Mouse (Mus musculus) cerebellum, adult 11-12 months (tissue): ENCODE data around the gene D1Ertd622e.
"Not testable (repeated sequence)": the region's sequence is repeated elsewhere in the genome, so short reads cannot be mapped to it uniquely, and the experiment has no call there.

Experiments
- DNase-seq: peaks from one replicate; pipeline ENCODE4 v3.0.0; 2022

The D1Ertd622e gene

DNA sequence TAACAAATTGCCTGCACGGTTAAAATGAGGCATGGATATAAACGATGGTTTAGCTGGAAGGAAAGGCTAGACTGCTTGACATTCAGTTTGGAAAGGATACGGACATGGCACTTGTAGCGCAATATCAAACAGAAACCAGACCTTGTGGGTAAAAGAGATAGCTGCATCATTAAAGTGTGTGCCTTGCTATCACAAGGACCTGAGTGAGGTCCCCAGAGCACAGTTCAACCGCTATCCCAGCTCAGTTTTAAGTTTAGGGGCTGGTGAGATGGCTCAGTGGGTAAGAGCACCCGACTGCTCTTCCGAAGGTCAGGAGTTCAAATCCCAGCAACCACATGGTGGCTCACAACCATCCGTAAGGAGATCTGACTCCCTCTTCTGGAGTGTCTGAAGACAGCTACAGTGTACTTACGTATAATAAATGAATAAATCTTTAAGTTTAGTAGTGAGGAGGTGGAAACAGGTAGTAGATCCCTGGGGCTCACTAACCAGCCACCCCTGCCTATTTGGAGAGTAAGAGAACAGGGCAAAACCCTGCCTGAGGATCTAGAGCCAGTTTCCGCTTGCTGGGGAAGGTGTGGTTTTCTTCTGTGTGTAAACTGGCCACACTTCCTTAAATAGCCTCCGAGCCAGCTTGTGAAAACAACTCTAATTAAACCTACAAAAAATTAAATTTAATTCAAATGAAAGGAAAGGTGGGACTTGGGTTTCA is 29.2 kb downstream of the D1Ertd622e start:
- no peak for DNase-seq

DNA sequence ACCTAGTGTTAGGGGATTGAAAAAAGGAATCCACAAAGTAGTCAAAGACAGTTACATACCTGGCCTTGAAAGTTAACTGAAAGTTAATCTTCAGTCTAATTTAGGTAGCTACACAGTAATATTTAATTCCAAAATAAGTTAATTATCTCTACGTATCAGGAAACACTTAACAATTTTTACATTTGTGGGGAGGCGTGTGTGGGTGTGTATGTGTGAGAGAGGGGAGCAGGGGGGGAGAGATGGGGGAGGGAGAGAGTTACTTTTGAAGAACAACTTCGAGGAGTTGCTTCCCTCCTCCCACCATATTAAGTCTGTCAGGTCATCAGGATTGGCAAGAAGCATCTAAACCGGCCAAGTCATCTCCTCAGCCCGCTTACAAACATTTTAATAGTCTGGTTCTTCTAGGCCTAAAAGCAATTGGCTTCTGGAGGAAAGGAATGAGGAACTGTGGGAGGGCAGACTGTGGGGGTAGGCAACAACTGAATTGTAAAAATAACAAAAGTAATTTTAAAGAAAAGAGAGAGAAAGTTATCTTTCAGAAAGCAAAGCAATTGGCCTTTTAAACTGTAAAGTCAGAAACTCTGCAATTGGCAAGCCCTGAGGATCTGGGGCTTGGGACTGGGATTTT is 29.9 kb downstream of the D1Ertd622e start:
- DNase-seq: no peak

DNA sequence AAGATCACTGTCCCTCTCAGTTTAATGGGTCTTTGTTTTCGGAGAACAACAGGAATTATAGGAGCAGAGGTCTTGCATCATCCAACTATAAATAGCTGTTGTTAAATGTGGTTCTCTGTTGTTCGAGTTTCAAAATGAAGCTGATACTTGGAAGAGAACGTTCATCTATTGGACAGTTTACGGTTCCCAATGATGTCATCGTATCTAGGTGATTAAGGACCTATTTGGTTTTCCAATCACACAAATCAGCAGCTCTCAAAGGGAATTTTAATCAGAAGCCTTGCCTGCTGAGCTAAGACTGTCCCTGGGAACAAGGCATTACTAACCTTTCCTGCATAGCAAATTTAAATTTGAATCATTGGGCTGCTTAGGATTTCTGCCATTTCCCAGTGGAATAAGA is 31.7 kb downstream of the D1Ertd622e start:
- no peak for DNase-seq

DNA sequence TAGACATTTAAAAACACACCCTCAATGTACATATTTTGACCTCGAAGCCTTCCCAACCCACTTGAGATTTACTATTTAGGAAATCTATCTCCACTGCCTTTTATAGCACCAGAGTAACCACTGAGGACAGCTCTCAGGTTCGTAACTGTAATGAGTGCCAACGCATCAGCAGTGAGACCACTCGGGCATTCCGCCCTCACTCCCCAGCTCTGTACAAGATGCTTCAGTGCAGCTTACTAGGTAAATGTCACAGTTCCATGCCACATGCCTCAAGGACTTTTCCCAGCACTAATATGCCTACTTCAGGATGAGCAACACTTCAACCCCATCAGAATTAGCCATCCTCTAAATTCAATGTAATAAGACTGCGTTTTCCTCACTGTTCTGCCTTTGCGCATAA is 33.0 kb downstream of the D1Ertd622e start:
- DNase-seq: no peak

DNA sequence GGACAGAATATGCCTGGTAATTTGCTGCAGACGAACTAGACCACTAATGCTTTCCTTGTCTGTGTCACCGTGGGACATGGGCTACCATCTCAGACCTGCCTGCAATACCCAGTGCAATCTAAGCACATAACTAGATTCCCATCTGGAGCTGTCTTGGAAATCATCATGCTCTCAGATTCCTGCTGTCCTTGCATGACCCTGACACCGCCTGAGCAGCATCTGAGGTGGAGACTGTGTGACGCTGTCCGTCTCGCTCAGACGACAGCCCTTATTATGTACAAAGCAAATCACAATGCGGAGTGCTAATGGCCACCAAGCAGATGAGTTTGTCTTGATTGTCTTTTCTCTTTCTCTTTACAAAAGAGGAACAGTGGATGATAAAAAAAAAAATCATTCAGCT is 33.9 kb downstream of the D1Ertd622e start:
- no peak for DNase-seq

DNA sequence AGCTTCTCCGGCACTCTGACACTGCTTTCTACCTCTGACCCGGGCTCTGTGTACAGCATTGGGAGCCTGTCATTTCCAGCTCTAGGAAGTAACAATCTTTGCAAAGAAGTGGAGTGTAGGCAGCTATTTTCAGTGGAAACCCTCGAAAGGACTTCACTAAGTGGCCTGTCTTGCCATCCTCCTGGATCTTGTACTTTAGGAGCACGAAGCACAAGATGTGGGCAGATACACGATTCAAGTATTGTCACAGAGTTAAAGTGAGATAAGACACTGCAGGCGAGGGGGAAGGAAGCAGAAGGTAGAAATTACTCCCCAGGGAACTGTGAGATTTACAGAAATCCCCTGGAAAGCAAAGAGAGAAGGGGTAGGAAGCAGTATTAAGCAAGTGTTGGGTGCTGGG is 36.4 kb downstream of the D1Ertd622e start:
- no peak for DNase-seq

DNA sequence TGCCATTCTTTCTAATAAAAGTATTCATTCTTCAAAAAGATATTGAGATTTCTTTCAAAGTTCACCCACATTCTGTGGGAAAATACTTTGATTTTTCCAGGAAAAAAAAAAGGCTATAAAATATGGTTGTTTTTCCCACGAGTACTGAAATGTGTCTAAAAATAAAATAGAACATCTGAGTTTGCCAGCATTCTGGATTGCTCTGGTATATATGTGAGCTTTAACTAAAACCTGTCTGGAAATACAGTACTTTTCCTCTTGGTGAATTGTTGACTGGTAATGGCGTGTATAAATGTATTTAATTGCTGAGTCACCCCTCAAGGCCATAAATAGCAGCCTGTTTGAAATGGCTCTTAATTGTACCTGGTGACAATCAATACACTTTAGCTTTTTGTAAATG is 37.5 kb downstream of the D1Ertd622e start:
- DNase-seq: no peak

DNA sequence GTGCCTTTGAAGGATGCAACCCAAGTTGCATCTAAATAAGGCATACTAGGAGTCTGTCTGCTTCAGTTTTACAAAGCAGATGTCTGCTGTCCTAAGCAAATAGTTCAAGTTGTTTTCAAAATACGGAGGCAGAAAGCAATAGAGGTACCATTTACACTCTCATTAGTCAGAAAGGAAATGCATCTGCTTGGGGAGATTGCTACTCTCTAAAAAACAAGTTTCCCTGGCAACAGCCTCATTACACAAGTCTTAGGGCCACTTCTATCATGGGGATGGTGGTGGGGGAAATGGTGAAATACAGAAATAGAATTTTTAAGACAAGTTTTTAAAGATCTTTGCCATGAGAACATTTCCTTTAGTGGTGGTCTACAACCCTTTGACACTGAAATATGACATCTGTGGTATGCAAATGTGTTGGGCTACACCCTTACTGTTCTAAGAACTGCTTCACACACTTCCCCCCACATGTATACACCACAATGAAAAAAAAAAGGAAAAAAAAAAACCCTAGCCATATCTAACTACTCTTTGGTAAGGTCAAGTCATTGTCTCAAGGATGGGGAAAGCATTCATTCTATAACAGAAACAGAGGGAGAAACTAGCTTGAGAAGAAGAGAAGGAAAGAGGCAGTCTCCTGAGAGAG is 38.5 kb downstream of the D1Ertd622e start:
- DNase-seq: no peak

DNA sequence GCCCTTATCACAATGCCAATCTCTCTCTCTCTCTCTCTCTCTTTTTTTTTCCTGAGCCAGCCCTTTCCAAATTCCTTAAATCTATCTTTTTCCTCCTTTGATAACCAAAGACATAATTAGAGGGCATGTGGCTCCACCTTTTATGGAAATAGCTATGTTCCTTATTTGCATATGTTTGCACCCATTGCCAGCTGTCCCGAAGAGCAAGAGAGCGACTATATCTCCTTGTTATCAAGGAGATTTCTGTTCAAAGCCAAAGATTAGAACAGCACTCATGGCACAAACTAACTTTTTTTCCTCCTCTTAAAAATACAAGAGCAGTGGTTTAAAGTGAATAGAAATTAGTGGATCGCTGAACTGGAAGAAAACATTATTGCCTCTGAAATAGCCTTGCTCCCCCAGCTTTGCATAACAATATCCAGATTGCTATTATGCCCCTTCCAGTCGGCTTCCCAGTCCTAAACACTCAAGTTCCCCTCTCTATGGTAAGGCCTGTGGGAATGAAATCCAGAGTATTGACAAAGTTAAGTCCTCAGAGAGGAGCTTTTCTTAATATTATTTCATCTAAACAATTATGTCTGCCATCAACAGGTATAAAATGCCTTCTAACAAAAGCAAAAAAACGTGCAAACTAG is 39.2 kb downstream of the D1Ertd622e start:
- DNase-seq: no peak

DNA sequence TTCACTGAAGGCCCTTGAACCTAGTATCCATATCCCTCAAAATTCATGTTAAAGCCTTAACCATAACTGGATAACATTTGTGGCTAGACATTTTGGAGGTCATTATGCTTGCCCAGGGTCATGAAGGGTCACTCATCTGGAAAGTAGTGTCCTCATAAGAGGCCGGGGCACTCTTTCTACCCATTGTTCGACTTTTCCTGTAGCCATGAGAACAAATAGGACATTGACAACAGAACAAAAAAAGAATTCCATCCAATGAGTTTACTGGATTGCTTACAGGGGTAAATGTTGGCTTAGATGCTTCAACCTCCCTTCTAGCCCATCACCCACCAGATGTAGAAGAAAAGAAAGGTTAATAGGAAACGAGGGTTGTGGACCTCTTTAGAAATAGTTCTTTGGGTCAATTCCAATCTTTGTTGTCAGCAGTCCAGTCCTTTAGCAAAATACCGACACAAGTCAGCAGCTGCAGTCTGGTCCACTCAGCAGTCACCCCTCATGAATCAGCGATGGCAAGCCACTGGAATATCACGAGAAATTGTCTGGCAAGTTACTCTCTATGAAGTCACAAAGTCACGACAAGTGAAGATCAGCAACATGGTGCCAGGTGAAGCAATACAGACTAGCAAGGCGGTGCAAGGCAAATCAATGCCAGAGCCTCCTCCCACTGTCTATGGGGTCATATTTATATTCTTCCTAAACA is 42.1 kb downstream of the D1Ertd622e start:
- no peak for DNase-seq

DNA sequence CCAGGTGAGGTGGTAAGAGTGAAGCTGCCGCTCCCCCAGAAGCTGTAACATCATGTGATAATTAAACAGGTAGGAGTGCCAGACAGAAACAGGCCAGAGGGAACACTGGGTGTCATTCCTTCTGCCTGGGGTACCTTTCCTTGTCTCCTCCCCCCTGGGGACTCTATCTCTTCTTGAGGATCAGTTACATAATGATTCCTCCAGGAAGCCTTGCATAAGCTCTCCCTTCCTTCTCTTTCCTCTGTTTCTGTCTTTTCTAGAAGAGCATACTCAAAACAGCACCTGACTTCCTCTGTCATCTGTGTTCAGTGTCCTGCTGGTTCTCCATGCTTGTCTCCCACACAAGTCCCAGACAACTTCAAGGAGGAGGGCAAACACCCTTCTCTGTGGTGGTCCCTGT is 46.3 kb downstream of the D1Ertd622e start:
- no peak for DNase-seq

DNA sequence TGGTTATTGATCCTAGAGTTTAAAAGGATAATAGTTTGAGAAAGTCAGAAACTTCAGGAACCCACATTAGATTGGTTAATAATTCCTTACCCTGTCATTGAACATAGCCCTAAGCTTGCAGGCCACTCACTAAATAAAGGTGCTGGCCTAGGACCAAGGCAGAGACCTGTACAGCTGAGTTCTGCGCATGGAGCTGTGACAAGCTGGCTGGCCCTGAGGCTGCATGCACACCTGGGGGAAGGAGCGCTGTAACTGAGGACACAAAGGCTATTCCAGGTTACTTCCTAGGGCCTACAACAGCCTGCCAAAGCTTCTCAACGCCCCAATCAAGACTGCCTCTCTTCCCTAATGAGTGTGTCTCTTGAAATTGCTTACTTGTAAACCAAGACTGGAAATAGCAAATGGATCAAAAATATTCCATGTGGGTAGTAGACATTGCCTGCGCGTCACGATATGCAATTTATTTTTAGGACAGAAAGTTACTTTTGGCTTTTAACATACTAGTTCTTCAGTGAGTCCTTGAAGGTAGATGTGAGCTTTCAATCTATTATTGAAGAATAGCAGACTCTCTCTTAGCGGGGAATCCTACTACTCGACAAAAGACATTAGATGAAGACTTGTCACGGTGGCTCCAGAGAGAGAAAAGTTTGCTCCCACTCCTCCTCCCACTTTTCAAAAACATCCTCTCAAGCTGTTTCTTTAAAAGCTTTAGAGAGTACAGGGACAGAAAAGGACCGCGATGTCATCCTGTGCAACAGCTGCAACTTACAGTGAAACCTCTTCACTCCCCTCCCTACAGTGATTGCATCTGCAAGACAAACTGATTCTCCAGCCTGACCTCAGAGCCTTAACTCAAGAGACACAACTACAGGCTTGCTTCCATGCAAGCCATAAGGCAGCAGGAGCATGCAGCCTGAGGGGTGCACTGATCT is 47.1 kb downstream of the D1Ertd622e start:
- no peak for DNase-seq

DNA sequence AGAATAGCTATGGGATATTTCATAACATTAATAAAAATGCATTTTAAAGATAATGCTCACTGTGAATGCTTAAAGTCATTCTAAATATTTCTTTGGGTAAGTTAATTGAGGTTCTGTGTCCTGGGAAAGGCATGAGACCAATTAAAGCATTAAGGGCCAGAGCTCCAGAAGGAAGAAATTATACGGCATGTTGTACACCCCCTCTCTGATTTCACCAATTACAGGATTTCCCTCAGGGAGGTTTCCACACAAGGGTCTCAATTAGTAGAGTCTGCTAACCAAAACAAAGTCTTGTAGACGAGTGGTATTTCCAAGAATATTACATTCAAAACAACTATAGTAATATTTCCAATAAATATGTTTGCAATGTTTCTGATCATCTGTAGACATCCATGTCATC is 50.1 kb downstream of the D1Ertd622e start:
- no peak for DNase-seq

DNA sequence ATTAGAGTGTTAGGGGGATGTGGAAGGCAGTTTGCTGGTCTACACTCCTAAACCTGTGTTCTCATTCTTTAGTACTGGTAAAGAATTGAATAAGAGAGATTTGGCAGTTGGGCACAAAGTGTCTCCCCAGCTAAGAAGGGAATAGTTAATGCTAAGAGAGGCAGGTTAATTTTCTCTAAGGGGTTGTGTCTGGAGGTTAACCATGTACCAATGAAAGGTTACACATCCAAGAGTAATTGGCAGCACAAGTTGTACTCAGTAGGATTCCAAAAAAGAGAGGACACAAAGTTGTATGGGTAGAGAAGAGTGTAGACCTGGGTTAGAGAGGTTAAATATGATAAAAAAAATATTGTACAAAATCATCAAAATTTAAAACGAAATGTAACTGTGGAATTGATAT is 58.5 kb downstream of the D1Ertd622e start:
- no peak for DNase-seq

DNA sequence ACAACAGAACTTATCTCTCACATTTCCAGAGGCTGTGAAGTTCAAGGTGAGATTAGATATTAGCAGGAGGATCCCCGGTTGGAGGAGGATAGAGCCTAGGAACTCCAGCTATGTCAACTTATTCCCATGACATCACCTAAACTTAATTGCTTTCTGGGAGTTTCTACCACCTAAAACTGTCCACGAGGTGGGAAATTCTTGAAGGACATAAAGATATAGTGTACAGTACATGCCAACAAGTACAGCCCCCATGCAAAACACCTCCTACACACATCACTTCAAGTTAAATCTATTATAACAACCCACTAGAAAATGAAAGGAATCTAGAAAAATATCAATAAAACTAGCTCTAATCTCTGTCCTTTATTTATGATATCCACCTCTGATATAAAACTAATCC is 61.5 kb downstream of the D1Ertd622e start:
- no peak for DNase-seq

DNA sequence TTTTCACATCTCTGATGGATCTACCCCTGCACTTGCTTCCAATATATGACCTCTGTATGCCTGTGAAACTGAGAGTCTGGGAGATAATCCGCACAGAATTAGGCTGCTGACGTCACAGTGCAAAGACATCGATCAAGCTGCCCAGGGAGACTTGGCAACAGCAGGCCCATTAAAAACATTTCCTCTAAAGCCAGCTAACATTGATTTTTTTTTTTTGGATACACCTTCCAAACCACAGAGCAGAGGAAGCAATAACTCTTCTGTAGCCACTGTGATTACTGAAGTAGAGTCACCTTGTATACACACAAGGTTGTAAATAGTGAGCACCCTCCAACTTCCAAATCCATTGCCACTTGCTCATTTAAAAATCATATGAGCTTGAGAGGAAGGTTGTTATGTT is 62.8 kb downstream of the D1Ertd622e start:
- DNase-seq: no peak

DNA sequence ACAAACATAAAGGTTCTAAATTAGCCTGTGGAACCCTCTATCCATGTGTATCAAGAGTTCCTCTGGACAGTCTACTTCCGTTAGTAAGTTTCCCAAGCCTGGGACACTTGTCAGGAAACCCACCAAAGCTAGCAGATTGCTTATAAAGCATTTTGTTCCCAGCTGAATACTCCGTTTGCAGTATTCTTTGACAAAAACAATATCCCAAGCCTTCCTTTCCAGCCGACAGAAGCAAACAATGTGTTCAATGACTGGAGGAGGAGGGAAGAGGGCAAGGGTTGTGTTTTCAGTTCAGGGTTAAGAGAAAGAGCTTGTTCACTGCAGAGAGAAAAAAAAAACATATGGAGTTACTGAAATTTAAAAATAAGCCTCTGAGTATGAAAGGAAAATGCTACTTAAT is 73.3 kb downstream of the D1Ertd622e start:
- DNase-seq: no peak

DNA sequence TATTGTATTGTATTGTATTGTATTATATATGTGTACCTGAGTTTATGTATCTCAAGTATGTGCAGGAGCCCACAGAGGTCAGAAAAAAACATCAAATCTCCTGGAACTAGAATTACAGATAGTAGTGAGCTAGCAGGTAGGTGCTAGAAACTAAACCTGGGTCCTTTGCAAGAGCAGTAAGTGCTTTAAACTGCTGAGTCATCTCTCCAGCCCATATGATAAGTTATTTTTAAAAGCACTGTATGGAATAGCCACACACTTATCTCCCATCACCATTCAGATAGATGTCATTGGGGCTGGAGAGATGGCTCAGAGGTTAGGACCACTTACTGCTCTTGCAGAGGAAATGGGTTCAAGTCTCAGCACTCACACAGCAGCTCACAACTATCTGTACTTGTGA is 76.8 kb downstream of the D1Ertd622e start:
- no peak for DNase-seq

DNA sequence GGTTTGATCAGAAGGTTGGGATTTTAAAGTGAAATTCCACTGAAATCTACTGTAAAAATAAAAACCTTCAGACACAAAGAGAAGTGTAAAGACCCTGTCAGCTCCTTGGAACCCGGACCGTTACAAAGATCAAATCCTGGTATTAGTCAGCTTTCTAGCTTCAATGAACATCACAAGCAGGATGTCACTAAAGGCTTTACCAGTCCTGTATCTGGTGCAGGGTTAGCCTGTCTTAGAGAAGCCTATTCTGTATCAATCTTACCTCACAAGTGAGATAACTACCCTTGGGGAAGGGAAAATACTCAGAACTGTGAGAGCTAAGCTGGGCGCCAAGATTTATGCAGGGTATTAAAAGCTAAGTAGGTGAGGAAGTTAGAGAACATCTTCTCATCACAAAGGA is 77.7 kb downstream of the D1Ertd622e start:
- no peak for DNase-seq

DNA sequence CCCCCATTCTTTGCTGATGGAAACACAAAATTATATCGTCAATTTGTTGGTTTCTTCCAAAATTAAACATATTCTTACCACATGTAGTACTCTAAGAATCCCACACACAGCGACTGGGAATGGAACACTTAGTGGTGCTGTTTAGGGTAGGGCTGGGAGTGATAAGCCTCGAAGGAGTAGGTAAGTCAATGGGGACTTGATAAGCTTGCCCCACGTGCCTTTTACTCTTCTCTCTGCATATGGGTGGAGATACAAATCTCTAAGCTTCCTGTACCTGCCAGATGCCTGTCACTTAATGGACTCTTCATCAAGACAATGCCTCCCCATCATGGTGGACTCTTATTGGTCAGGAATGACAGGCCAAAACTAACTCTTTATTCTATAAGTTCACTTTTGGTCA is 78.8 kb downstream of the D1Ertd622e start:
- DNase-seq: no peak

DNA sequence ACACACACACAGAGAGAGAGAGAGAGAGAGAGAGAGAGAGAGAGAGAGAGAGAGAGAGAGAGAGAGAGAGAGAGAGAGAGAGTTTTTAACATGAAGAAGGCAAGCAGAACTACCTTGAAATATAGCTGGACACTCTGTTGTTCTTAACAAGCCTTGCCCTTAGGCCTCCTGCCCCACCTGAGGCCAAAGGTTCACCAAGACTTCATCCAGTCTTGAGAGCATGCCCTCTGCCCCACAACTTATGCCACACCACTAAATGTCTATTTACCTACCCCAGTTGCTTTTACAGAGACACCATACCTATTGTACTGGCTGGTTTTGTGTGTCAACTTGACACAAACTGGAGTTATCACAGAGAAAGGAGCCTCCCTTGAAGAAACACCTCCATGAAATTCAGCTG is 81.2 kb downstream of the D1Ertd622e start:
- not testable (repeated sequence) for DNase-seq

DNA sequence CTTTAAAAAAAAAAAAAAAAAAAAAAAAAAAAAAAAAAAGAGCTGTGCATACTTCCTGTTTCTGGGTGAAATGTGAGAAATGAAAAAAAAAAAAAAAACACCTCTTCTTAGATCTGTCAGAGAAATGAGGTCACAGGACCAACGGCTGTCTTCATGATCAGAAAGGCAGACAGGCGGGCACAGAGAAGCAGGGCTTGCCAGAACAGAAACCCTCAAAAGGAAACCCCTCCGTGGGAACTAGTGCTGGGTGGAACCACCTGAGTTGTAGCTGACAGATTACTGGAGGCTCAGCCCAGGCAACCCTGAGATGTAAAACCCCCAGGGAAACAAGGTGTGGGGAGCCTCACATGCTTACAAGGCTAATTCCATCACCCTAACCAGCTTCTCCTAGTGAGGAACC is 81.6 kb downstream of the D1Ertd622e start:
- DNase-seq: no peak
